Mouse (Mus musculus): ENCODE results near the gene Pkd2l1. TPM values are rescaled to one million over a fixed set of nuclear protein-coding genes. Genes with fewer than 3 reads are reported as not detected.

The Pkd2l1 gene
- total and polyA plus RNA-seq, 2 experiments from 2014 or later, result 0.33 to 0.84 TPM

- peak overlapping the region; percentile 82; the same call in 1 of the 2 replicates for H3K27ac ChIP-seq
- TF ChIP-seq CTCF (IDR thresholded peaks at IDR 0.05; ENCODE audit: low read depth), result no peak
- DNase-seq (ENCODE audit: low spot score) (no peak), ATAC-seq (peak; percentile 70)
- peaks cover 6% of the 10 kb centered on the region; the same call in 1 of the 2 replicates for H3K4me1 ChIP-seq (ENCODE audit: insufficient read depth, low read length)
- 61% methylated on average over 9 of the region's 9 CpGs for WGBS
- no peaks in the 10 kb centered on the region for H3K27me3 ChIP-seq (ENCODE audit: insufficient read depth, low read length)
- no peaks in the 10 kb centered on the region for H3K9me3 ChIP-seq (ENCODE audit: low read length)
- H3K36me3 ChIP-seq (ENCODE audit: insufficient read depth, low read length), result peaks cover 8% of the 10 kb centered on the region; the same call in 1 of the 2 replicates
- peak overlapping the region; percentile 73 for H3K4me2 ChIP-seq (ENCODE audit: low read depth, low read length)
- peak overlapping the region; percentile 64 for H3K4me3 ChIP-seq (ENCODE audit: low read length)
- H3K9ac ChIP-seq (replicated peaks; ENCODE audit: low read length), result peak overlapping the region; percentile 69; the same call in 1 of the 2 replicates
Observed at GRCm38 (mm10) chr19:44146568-44146879, 45.7 kb downstream of the Pkd2l1 start.

DNA sequence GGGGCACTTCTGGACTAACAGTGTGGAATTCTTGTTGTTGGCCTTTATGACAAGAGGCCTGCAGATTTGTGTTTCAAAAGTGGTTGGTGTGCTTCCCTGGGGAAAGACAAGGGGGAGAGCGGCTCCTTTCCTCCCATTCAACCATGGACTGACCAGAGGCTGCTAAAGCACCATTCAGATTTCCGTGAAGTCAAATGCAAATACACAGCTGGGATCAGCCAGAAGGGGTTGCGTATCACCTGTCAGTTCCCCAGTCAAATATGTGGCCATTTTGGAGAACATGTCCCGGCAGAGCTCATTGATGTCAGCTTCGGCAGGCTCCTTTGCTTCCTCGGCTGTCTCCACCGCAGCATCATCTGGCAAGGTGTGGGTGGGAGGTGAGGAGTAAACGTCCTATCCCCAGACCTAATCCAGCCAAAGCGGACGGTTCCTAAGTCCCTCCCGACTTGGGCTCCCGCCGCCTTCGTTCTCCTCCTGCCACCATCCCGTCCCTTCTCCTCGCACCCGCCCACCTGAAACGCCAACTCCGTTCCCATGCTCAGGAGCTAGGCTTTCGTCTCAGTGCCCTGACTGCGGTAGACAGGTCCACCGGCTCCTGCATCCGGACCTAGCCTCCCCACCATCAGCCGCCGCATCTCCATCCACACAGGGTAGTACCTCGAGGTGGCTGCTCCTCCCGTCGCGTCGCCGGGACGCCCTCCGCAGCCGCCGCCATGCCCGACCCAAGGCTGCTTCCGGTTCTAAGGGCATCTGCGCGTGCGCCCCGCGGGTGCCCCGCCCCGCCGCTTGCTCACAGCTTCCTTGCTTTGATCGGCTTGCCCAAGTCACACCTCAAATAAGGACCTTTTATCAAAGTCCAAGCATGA is 46.3 kb downstream of the Pkd2l1 start, which contains the start of gene Bloc1s2:
Bloc1s2 (minus strand) TSS at position 745 of the 866 bp plus-strand sequence.
- 2% methylated on average over 46 of the region's 46 CpGs for WGBS
- peak; percentile 92 for ATAC-seq
- no peak; the same call in 1 of the 2 replicates for TF ChIP-seq CTCF (IDR thresholded peaks at IDR 0.05; ENCODE audit: low read depth)

DNA sequence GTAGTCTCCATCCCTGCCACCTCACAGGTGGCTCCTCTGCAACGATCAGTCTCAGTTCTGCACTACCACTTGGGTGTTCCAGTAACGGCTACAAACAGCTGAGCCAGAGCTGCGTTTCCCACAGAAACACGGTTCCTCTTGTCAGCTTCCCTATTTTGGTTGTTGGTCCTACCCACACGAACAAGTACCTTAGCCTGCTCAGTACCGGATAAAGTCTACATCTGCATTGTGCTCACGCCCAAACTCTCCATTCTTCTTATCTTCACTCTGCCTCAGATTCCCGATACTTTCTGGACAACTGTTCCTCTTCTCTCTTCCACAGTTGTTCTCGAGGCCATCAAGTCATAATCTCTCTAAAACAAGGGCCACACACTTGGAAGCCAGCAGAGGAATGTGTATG is 47.9 kb downstream of the Pkd2l1 start:
- H3K4me3 ChIP-seq (ENCODE audit: low read length), result no peak overlapping the region
- H3K9me3 ChIP-seq (ENCODE audit: low read length), result no peaks in the 10 kb centered on the region
- H3K4me2 ChIP-seq (ENCODE audit: low read depth, low read length), result no peak overlapping the region
- TF ChIP-seq CTCF (IDR thresholded peaks at IDR 0.05; ENCODE audit: low read depth), result no peak
- ATAC-seq (no peak), DNase-seq (ENCODE audit: low spot score) (no peak)
- no peak overlapping the region for H3K27ac ChIP-seq
- H3K9ac ChIP-seq (replicated peaks; ENCODE audit: low read length), result no peak overlapping the region
- peaks cover 6% of the 10 kb centered on the region; the same call in 1 of the 2 replicates for H3K4me1 ChIP-seq (ENCODE audit: insufficient read depth, low read length)
- no peaks in the 10 kb centered on the region for H3K27me3 ChIP-seq (ENCODE audit: insufficient read depth, low read length)
- H3K36me3 ChIP-seq (ENCODE audit: insufficient read depth, low read length), result peaks cover 18% of the 10 kb centered on the region; the same call in 1 of the 2 replicates
- 94% methylated on average over 9 of the region's 9 CpGs for WGBS

More for the DNA sequence above, 46.3 kb downstream of the Pkd2l1 start, which contains the start of gene Bloc1s2:
- Histone ChIP-seq H3K4me2 (ENCODE audit: low read depth, low read length) (peak within 1 kb of the TSS; percentile 73), H3K27me3 (ENCODE audit: insufficient read depth, low read length) (no peaks in the 10 kb centered on the region), H3K4me1 (ENCODE audit: insufficient read depth, low read length) (peaks cover 6% of the 10 kb centered on the region; the same call in 1 of the 2 replicates), H3K27ac (peak within 1 kb of the TSS; percentile 82), H3K4me3 (ENCODE audit: low read length) (peak within 1 kb of the TSS; percentile 64), H3K9ac (replicated peaks; ENCODE audit: low read length) (peak within 1 kb of the TSS; percentile 69), H3K9me3 (ENCODE audit: low read length) (no peaks in the 10 kb centered on the region), H3K36me3 (ENCODE audit: insufficient read depth, low read length) (peaks cover 8% of the 10 kb centered on the region; the same call in 1 of the 2 replicates)
- DNase-seq (ENCODE audit: low spot score), result peak; percentile 91

DNA sequence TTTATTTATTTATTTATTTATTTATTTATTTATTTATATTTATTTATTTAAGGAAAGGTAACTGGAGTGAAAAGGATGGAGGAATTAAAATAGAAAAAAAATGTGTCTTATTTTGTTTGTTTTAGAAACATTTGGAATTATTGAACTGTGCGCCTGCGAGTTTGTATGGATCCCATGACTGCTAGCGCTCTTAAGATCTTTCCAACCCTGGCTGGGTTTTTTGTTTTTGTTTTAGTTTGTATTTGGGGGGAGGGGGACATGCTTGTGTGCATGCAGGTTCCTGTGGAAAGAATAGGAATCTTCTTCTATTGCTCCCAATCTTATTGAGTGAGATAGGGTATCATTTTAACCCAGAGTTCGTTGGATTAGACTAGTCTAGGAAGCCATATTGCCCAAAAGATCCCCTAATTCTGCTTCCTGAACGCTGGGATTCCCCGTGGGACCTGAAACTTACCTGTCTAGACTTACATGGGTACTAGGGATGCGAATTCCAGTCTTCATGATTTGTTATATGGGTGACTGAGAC is 56.2 kb downstream of the Pkd2l1 start:
- WGBS, result 32% methylated on average over 7 of the region's 7 CpGs
- Histone ChIP-seq H3K27me3 (ENCODE audit: insufficient read depth, low read length) (no peaks in the 10 kb centered on the region), H3K4me1 (ENCODE audit: insufficient read depth, low read length) (peaks cover 5% of the 10 kb centered on the region; the same call in 1 of the 2 replicates), H3K27ac (peak overlapping the region; percentile 51), H3K9ac (replicated peaks; ENCODE audit: low read length) (0 out of 2 replicates have a peak overlapping the region, but pooled peaks have one; percentile 17), H3K36me3 (ENCODE audit: insufficient read depth, low read length) (peaks cover 16% of the 10 kb centered on the region; the same call in 1 of the 2 replicates), H3K4me3 (ENCODE audit: low read length) (peak overlapping the region; percentile 64), H3K4me2 (ENCODE audit: low read depth, low read length) (peak overlapping the region; percentile 73), H3K9me3 (ENCODE audit: low read length) (no peaks in the 10 kb centered on the region)
- peak; percentile 46; the same call in 1 of the 2 replicates for ATAC-seq
- no peak for DNase-seq (ENCODE audit: low spot score)
- no peak for TF ChIP-seq CTCF (IDR thresholded peaks at IDR 0.05; ENCODE audit: low read depth)

DNA sequence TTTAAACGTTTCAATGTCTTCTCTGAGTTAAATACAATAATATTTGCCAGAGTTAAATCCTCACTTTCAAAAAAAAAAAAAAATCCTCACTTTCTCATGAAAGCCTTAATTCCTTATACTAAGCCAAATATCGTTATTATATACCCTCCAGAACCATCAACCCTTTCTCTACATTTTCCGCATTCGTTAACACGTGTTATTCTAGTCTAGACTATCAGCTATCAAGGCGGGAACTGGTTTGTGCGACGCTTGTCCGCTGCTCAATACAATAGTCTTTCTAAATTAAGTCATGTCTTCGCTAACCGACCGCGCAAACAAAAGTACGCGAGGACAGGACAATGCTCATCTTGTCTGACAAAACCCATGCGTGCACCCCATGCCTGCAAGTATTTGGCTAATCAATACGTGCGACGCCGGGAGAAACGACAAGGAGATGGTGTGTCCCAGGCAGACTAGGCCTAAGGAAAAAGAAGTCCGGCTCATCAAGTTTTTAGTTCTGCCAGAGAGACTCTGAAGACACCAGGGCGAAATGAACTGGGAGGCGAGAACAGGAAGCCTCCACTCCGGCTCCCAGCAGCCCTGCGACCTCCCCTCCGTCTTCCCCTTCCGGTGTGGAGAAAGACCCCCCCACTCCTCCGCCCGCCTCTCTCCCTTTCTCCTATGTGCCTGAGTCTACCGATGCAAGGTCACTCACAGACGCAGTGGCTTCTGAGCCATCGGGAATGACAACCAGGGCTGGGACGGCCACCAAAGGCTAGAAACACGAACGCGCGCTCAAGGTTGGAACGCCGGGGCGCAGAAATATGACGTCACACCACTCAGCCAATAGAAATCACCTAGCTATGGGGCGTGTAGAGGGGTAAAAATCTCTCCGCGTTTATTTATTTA is 56.9 kb downstream of the Pkd2l1 start, which contains the start of gene Cwf19l1:
Cwf19l1 (minus strand) TSS at position 805 of the 888 bp plus-strand sequence.
- DNase-seq (ENCODE audit: low spot score), result peak; percentile 96
- Histone ChIP-seq H3K27ac (peak within 1 kb of the TSS; percentile 84), H3K27me3 (ENCODE audit: insufficient read depth, low read length) (no peaks in the 10 kb centered on the region), H3K4me2 (ENCODE audit: low read depth, low read length) (peak within 1 kb of the TSS; percentile 73), H3K36me3 (ENCODE audit: insufficient read depth, low read length) (peaks cover 19% of the 10 kb centered on the region; the same call in 1 of the 2 replicates), H3K9me3 (ENCODE audit: low read length) (no peaks in the 10 kb centered on the region), H3K4me3 (ENCODE audit: low read length) (peak within 1 kb of the TSS; percentile 64), H3K4me1 (ENCODE audit: insufficient read depth, low read length) (peaks cover 5% of the 10 kb centered on the region; the same call in 1 of the 2 replicates), H3K9ac (replicated peaks; ENCODE audit: low read length) (peak within 1 kb of the TSS; percentile 60)
- 1% methylated on average over 45 of the region's 45 CpGs for WGBS
- ATAC-seq, result peak; percentile 94
- no peak for TF ChIP-seq CTCF (IDR thresholded peaks at IDR 0.05; ENCODE audit: low read depth)

GRCm38 (mm10) chr19:44132917-44133316 is 59.3 kb downstream of the Pkd2l1 start:
- 91% methylated on average over 5 of the region's 5 CpGs for WGBS
- no peak for ATAC-seq

More at GRCm38 (mm10) chr19:44132917-44133316, 59.3 kb downstream of the Pkd2l1 start:
- no peak for TF ChIP-seq CTCF (IDR thresholded peaks at IDR 0.05; ENCODE audit: low read depth)
- no peak overlapping the region for H3K9ac ChIP-seq (replicated peaks; ENCODE audit: low read length)
- H3K4me2 ChIP-seq (ENCODE audit: low read depth, low read length), result no peak overlapping the region
- DNase-seq (ENCODE audit: low spot score), result no peak
- H3K27ac ChIP-seq, result no peak overlapping the region
- peaks cover 5% of the 10 kb centered on the region; the same call in 1 of the 2 replicates for H3K4me1 ChIP-seq (ENCODE audit: insufficient read depth, low read length)
- peaks cover 25% of the 10 kb centered on the region for H3K36me3 ChIP-seq (ENCODE audit: insufficient read depth, low read length)
- no peaks in the 10 kb centered on the region for H3K27me3 ChIP-seq (ENCODE audit: insufficient read depth, low read length)
- no peaks in the 10 kb centered on the region for H3K9me3 ChIP-seq (ENCODE audit: low read length)
- H3K4me3 ChIP-seq (ENCODE audit: low read length), result no peak overlapping the region

All from hindbrain, postnatal 0 days (tissue).